Mouse (Mus musculus): ENCODE measurements around the gene Lbhd2. TPM values are rescaled to one million over a fixed set of nuclear protein-coding genes. Genes with fewer than 3 reads are reported as not detected.

Gene Lbhd2
- total and polyA plus RNA-seq, 2 experiments from 2014 or later: 6.4 to 18.2 TPM

DNA sequence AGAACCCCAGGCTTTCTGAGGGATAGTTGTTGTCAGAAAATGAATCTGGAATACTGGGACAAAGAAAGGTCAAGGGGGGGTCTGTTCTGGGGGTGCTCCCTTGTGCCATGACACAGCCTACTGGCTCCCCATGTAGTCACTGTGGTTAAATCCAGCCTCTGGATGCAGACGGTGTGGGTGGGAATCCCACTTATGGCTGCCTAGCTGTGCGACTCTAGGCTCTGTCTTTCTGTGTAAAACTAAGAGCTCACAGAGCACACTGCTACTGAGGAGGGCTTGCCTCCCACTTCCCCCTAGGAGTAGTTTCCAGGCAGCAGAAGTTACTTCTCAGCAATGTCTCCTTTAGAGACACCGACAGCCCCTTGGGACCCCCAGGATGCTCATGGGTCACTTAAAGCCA is 29.6 kb downstream of the Lbhd2 start:
- Histone ChIP-seq H3K36me3 (ENCODE audit: insufficient read depth, low read length) (no peaks in the 10 kb centered on the region), H3K9me3 (ENCODE audit: low read length) (no peaks in the 10 kb centered on the region), H3K4me3 (ENCODE audit: low read depth, low read length) (no peak overlapping the region), H3K9ac (replicated peaks; ENCODE audit: low read length, poor library complexity, severe bottlenecking) (no peak overlapping the region), H3K4me2 (ENCODE audit: low read depth, low read length, poor library complexity, severe bottlenecking) (no peak overlapping the region), H3K27ac (ENCODE audit: low read depth, low read length) (no peak overlapping the region), H3K27me3 (ENCODE audit: insufficient read depth, low read length) (no peaks in the 10 kb centered on the region), H3K4me1 (ENCODE audit: insufficient read depth, low read length) (peaks cover 5% of the 10 kb centered on the region)
- ATAC-seq (ENCODE audit: low FRiP score) (no peak), DNase-seq (ENCODE audit: low spot score) (no peak)
- TF ChIP-seq CTCF (IDR thresholded peaks at IDR 0.05): no peak
- 89% methylated on average over 3 of the region's 3 CpGs for WGBS

- no peak overlapping the region for H3K9ac ChIP-seq (replicated peaks; ENCODE audit: low read length, poor library complexity, severe bottlenecking)
- H3K36me3 ChIP-seq (ENCODE audit: insufficient read depth, low read length): no peaks in the 10 kb centered on the region
- no peak overlapping the region for H3K4me3 ChIP-seq (ENCODE audit: low read depth, low read length)
- TF ChIP-seq CTCF (IDR thresholded peaks at IDR 0.05): no peak
- H3K4me1 ChIP-seq (ENCODE audit: insufficient read depth, low read length): peaks cover 5% of the 10 kb centered on the region
- H3K9me3 ChIP-seq (ENCODE audit: low read length): no peaks in the 10 kb centered on the region
- peaks cover 4% of the 10 kb centered on the region for H3K27me3 ChIP-seq (ENCODE audit: insufficient read depth, low read length)
- 77% methylated on average over 8 of the region's 8 CpGs for WGBS
- no peak overlapping the region for H3K4me2 ChIP-seq (ENCODE audit: low read depth, low read length, poor library complexity, severe bottlenecking)
- ATAC-seq (ENCODE audit: low FRiP score) (no peak), DNase-seq (ENCODE audit: low spot score) (no peak)
- no peak overlapping the region for H3K27ac ChIP-seq (ENCODE audit: low read depth, low read length)
Observed at GRCm38 (mm10) chr12:111436640-111437039, 30.0 kb downstream of the Lbhd2 start.

DNA sequence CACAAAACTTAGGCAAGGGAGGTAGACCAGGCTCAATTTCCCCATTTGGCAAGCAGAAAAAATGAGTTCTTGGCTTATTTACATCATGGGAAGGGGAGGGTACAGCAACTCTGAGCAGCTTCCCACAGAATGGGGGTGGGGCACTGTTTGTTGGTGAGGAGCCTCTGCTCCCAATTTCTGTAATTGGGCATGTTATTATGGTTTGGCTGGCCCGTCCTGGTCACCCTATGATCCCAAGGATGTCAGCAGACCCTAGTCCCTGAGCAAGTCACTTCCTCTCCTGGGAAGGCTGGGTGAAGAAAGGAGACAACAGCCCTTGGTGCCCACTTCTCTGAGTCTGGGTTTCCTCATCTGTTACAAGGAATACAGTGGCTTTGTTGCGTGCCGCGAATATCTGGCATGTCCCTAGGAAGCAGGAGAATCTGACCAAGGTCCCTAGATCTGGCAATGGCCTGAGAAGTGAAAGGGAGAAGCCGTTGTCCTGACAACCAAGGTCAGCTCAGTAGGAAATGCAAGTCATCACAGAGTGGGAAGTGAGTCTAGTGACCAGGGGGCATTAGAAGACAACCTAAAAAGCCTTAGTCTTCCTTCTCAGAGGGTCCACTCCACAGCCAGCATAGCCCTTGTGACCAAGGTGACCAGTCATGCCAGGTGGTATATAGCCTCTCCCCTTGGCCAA is 30.8 kb downstream of the Lbhd2 start:
- Histone ChIP-seq H3K4me2 (ENCODE audit: low read depth, low read length, poor library complexity, severe bottlenecking) (no peak overlapping the region), H3K4me1 (ENCODE audit: insufficient read depth, low read length) (peaks cover 5% of the 10 kb centered on the region)

DNA sequence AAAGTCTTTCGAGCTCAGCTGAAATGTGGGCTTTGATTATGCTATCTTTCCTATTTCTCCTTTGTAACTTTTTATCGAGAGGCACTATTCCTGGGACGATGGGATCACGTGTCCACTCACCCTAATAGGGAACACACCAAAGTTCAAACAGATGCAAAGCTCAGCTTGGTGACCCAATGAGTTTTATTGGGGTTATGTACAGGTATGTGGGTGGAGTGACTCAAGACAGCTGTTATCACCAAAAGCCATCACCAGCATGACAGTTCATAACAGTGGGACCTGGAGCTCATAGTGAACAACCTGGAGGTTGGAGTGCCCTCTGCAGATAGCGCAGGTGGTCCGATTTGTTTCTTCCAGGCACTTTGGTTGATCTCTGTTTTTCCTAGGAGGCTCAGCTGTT is 32.2 kb downstream of the Lbhd2 start:
- H3K4me2 ChIP-seq (ENCODE audit: low read depth, low read length, poor library complexity, severe bottlenecking): no peak overlapping the region
- no peak overlapping the region for H3K9ac ChIP-seq (replicated peaks; ENCODE audit: low read length, poor library complexity, severe bottlenecking)
- peaks cover 5% of the 10 kb centered on the region; the same call in 1 of the 2 replicates for H3K4me1 ChIP-seq (ENCODE audit: insufficient read depth, low read length)
- H3K36me3 ChIP-seq (ENCODE audit: insufficient read depth, low read length): no peaks in the 10 kb centered on the region
- no peaks in the 10 kb centered on the region for H3K9me3 ChIP-seq (ENCODE audit: low read length)
- no peak for TF ChIP-seq CTCF (IDR thresholded peaks at IDR 0.05)
- no peak overlapping the region for H3K27ac ChIP-seq (ENCODE audit: low read depth, low read length)
- H3K27me3 ChIP-seq (ENCODE audit: insufficient read depth, low read length): peaks cover 25% of the 10 kb centered on the region
- H3K4me3 ChIP-seq (ENCODE audit: low read depth, low read length): no peak overlapping the region
- ATAC-seq (ENCODE audit: low FRiP score) (no peak), DNase-seq (ENCODE audit: low spot score) (no peak)
- 92% methylated on average over 6 of the region's 6 CpGs for WGBS

More for the DNA sequence above, 30.8 kb downstream of the Lbhd2 start:
- ATAC-seq (ENCODE audit: low FRiP score): no peak
- Histone ChIP-seq H3K27me3 (ENCODE audit: insufficient read depth, low read length) (peaks cover 11% of the 10 kb centered on the region), H3K9me3 (ENCODE audit: low read length) (no peaks in the 10 kb centered on the region), H3K4me3 (ENCODE audit: low read depth, low read length) (no peak overlapping the region), H3K27ac (ENCODE audit: low read depth, low read length) (no peak overlapping the region), H3K9ac (replicated peaks; ENCODE audit: low read length, poor library complexity, severe bottlenecking) (no peak overlapping the region), H3K36me3 (ENCODE audit: insufficient read depth, low read length) (no peaks in the 10 kb centered on the region)
- WGBS: 75% methylated on average over 5 of the region's 5 CpGs
- DNase-seq (ENCODE audit: low spot score): no peak
- TF ChIP-seq CTCF (IDR thresholded peaks at IDR 0.05): no peak

DNA sequence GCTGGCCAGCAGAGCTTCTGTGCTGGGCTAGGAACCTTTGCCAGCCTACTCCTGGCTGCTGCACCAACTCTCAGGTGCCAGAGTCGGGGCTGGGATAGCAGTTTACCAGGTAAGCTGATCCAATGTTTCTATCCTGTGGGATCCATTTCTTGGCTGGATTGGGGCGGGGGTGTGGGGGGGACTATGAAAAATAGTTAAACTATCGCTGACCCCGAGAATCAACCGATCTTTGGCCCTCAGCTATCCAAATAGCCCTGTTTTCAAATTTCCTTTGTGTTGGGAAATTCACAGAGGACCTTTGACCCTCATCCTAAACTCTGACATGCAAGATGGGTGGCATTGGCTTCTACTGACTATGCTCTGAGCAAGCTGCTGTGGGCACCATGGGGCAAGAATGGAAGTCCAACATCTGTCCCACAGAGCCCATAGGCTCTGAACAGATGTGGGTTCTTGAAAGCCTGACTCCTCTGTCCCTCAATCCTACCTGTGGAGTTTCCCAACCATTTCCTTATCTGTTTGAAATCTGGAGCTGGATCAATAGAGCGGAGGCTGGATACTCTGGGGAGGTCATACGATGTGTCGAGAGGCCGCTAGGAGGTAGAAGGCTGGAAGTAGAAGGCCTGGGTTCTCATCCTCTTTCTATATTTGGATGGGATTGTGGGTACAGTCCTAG is 34.2 kb downstream of the Lbhd2 start:
- ATAC-seq (ENCODE audit: low FRiP score) (no peak), DNase-seq (ENCODE audit: low spot score) (no peak)
- Histone ChIP-seq H3K27me3 (ENCODE audit: insufficient read depth, low read length) (peaks cover 45% of the 10 kb centered on the region), H3K4me1 (ENCODE audit: insufficient read depth, low read length) (0 out of 2 replicates have a peak, but pooled peaks cover under 1% of the 10 kb centered on the region), H3K36me3 (ENCODE audit: insufficient read depth, low read length) (no peaks in the 10 kb centered on the region), H3K9me3 (ENCODE audit: low read length) (no peaks in the 10 kb centered on the region), H3K4me3 (ENCODE audit: low read depth, low read length) (no peak overlapping the region), H3K27ac (ENCODE audit: low read depth, low read length) (no peak overlapping the region), H3K9ac (replicated peaks; ENCODE audit: low read length, poor library complexity, severe bottlenecking) (no peak overlapping the region), H3K4me2 (ENCODE audit: low read depth, low read length, poor library complexity, severe bottlenecking) (no peak overlapping the region)
- no peak for TF ChIP-seq CTCF (IDR thresholded peaks at IDR 0.05)
- 96% methylated on average over 9 of the region's 9 CpGs for WGBS

DNA sequence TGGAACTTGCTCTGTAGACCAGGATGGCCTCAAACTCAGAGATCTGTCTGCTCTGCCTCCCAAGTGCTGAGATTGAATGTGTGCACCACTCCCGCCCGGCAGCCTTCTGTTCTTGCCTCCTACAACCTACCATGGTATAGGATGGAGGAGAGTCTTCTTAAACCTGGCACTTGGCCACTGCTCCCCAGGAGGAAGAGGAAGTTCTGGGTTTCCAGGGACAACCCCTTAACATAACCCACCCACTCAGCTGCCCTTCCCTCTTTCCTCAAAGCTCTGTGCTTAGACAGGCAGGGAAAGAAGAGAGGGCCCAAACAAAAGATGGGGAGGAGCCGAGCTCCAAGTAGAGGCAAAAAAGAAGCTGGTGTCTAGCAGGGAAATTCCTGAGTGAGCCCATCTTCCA is 34.9 kb downstream of the Lbhd2 start:
- no peak overlapping the region for H3K9ac ChIP-seq (replicated peaks; ENCODE audit: low read length, poor library complexity, severe bottlenecking)
- H3K36me3 ChIP-seq (ENCODE audit: insufficient read depth, low read length): no peaks in the 10 kb centered on the region
- H3K4me1 ChIP-seq (ENCODE audit: insufficient read depth, low read length): 0 out of 2 replicates have a peak, but pooled peaks cover 3% of the 10 kb centered on the region
- peaks cover 52% of the 10 kb centered on the region for H3K27me3 ChIP-seq (ENCODE audit: insufficient read depth, low read length)
- WGBS: 58% methylated on average over 3 of the region's 3 CpGs
- no peak for DNase-seq (ENCODE audit: low spot score)
- H3K4me3 ChIP-seq (ENCODE audit: low read depth, low read length): no peak overlapping the region
- no peak for TF ChIP-seq CTCF (IDR thresholded peaks at IDR 0.05)
- H3K9me3 ChIP-seq (ENCODE audit: low read length): no peaks in the 10 kb centered on the region
- no peak overlapping the region for H3K27ac ChIP-seq (ENCODE audit: low read depth, low read length)
- no peak overlapping the region for H3K4me2 ChIP-seq (ENCODE audit: low read depth, low read length, poor library complexity, severe bottlenecking)
- no peak for ATAC-seq (ENCODE audit: low FRiP score)

Measured in midbrain, postnatal 0 days (tissue).